26 mouse cellular contexts compared by ENCODE assay signal in the genomic region with DNA sequence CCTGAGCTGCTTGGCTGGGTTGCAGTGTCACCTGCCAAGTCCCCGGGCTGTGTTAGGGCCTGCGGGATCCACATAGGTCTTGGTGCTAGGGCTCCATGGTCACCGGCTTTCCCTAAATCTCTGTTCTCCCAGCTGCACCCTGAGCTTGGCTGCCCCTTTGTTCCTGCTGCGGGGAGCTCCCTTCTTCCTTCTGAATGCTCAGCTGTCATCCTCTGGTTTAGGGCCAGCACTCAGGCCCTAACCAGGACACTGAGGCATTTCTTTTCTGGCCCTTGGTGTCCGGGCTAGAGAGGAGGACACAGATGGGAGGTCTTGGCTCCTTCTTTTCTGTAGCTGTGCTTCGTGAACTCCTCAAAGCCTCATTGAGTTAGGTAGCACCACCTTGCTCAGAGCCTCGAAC. TPM values are rescaled to one million over a fixed set of nuclear protein-coding genes. Genes with fewer than 3 reads are reported as not detected.
DNase-seq lines count a peak whose midpoint lies in the region; ATAC-seq lines count a peak whose summit lies in the region.
"Had no signal": no experiment of that assay in that cellular context is flagged by ENCODE, and none has a peak within 500 bp of the region (broad histone marks: within the 10 kb centered on the region; RNA-seq: fewer than 3 reads in every experiment).

No protein-coding gene starts in this region.

- no peak overlapping the region for H3K4me3 ChIP-seq in kidney, embryonic 15.5 days (replicated peaks)
- H3K4me3 ChIP-seq in intestine, embryonic 15.5 days (replicated peaks): peak overlapping the region; percentile 44
- H3K4me3 ChIP-seq in stomach, embryonic 14.5 days (ENCODE audit: low read depth, low read length): no peak overlapping the region
- H3K4me3 ChIP-seq: forebrain, embryonic 12.5 days; hindbrain, embryonic 12.5 days; limb, embryonic 12.5 days; liver, embryonic 12.5 days; midbrain, embryonic 13.5 days had no signal

- no peak for ATAC-seq in kidney, embryonic 15.5 days (replicated peaks; ENCODE audit: low FRiP score)
- no peak for ATAC-seq in intestine, embryonic 15.5 days
- ATAC-seq in stomach, embryonic 14.5 days (ENCODE audit: insufficient number of reproducible peaks, insufficient read depth, low FRiP score, low read depth): no peak
- ATAC-seq: CD4-positive, CD25-positive, alpha-beta regulatory T cell, adult 4 months; forebrain, postnatal 0 days; hindbrain, postnatal 0 days; liver, embryonic 12.5 days; liver, postnatal 0 days; midbrain, embryonic 13.5 days had no signal

- peaks cover 39% of the 10 kb centered on the region for H3K27me3 ChIP-seq in kidney, embryonic 15.5 days
- peaks cover 9% of the 10 kb centered on the region for H3K27me3 ChIP-seq in intestine, embryonic 15.5 days (replicated peaks)
- peaks cover 17% of the 10 kb centered on the region; the same call in 1 of the 2 replicates for H3K27me3 ChIP-seq in stomach, embryonic 14.5 days (ENCODE audit: control insufficient read depth, insufficient read depth, low read length)

- H3K4me2 ChIP-seq in kidney, embryonic 15.5 days: no peak overlapping the region
- peak overlapping the region; percentile 89 for H3K4me2 ChIP-seq in intestine, embryonic 15.5 days (replicated peaks)
- peak overlapping the region; percentile 97 for H3K4me2 ChIP-seq in stomach, embryonic 14.5 days (replicated peaks; ENCODE audit: low read depth, low read length)
- H3K4me2 ChIP-seq: forebrain, embryonic 12.5 days; hindbrain, embryonic 12.5 days; limb, embryonic 12.5 days; liver, embryonic 12.5 days; midbrain, embryonic 13.5 days had no signal

- H3K9me3 ChIP-seq in kidney, embryonic 15.5 days (replicated peaks): no peaks in the 10 kb centered on the region
- H3K9me3 ChIP-seq in intestine, embryonic 15.5 days: no peaks in the 10 kb centered on the region
- no peaks in the 10 kb centered on the region for H3K9me3 ChIP-seq in stomach, embryonic 14.5 days (ENCODE audit: control insufficient read depth, low read depth, low read length)
- H3K9me3 ChIP-seq: forebrain, embryonic 12.5 days; hindbrain, embryonic 12.5 days; limb, embryonic 12.5 days; liver, embryonic 12.5 days; midbrain, embryonic 13.5 days had no signal

- no peak overlapping the region for H3K9ac ChIP-seq in kidney, embryonic 15.5 days
- peak overlapping the region; percentile 50 for H3K9ac ChIP-seq in intestine, embryonic 15.5 days
- H3K9ac ChIP-seq in stomach, embryonic 14.5 days (replicated peaks; ENCODE audit: low read depth, low read length): no peak overlapping the region
- H3K9ac ChIP-seq: forebrain, embryonic 12.5 days; forebrain, postnatal 0 days; hindbrain, embryonic 12.5 days; limb, embryonic 12.5 days; liver, embryonic 12.5 days; liver, postnatal 0 days; midbrain, embryonic 13.5 days had no signal

- H3K4me1 ChIP-seq in kidney, embryonic 15.5 days: peaks cover 52% of the 10 kb centered on the region
- H3K4me1 ChIP-seq in intestine, embryonic 15.5 days (replicated peaks): peaks cover 10% of the 10 kb centered on the region
- H3K4me1 ChIP-seq in stomach, embryonic 14.5 days (ENCODE audit: control insufficient read depth, insufficient read depth, low read length): peaks cover 10% of the 10 kb centered on the region; the same call in 1 of the 2 replicates

- peak overlapping the region; percentile 57; the same call in 1 of the 2 replicates for H3K27ac ChIP-seq in kidney, embryonic 15.5 days
- H3K27ac ChIP-seq in intestine, embryonic 15.5 days: peak overlapping the region; percentile 94
- no peak overlapping the region for H3K27ac ChIP-seq in stomach, embryonic 14.5 days (ENCODE audit: low read length)
- H3K27ac ChIP-seq: forebrain, embryonic 12.5 days; hindbrain, embryonic 12.5 days; hindbrain, postnatal 0 days; limb, embryonic 12.5 days; liver, embryonic 12.5 days; macrophage; midbrain, embryonic 13.5 days had no signal

- WGBS in kidney, embryonic 15.5 days: 83% methylated on average over 7 of the region's 7 CpGs
- 57% methylated on average over 7 of the region's 7 CpGs for WGBS in intestine, embryonic 15.5 days
- 75% methylated on average over 7 of the region's 7 CpGs for WGBS in stomach, embryonic 14.5 days

- DNase-seq in kidney, adult 11 months: no peak
- DNase-seq in ovary, postnatal 10 days (ENCODE audit: low spot score): no peak
- no peak for DNase-seq in right cerebral cortex, adult 2 months (ENCODE audit: low spot score in 2 of 2)
- no peak for DNase-seq in urinary bladder, postnatal 10 days (ENCODE audit: low spot score)
- DNase-seq: adrenal gland, postnatal 25 days; cerebellum, adult 18-20 months; forebrain, postnatal 0 days; gastrocnemius, postnatal 10 days; heart, postnatal 36 days; layer of hippocampus, adult 9-11 months; liver, postnatal 0 days; retina, postnatal 1 day; right cerebral cortex, postnatal 25 days; thymus, adult 18-20 months; thymus, postnatal 25 days had no signal

- no peaks in the 10 kb centered on the region for H3K36me3 ChIP-seq in kidney, embryonic 15.5 days
- H3K36me3 ChIP-seq in intestine, embryonic 15.5 days: no peaks in the 10 kb centered on the region
- no peaks in the 10 kb centered on the region for H3K36me3 ChIP-seq in stomach, embryonic 14.5 days (ENCODE audit: control insufficient read depth, insufficient read depth, low read length)
- H3K36me3 ChIP-seq: forebrain, embryonic 12.5 days; hindbrain, embryonic 12.5 days; limb, embryonic 12.5 days; liver, embryonic 12.5 days; midbrain, embryonic 13.5 days had no signal

RNA-seq across cellular contexts. Expression of a gene that starts 3.4 kb away (rescaled TPM):
- 21.7 and 22.1 TPM in 2 replicates for polyA plus RNA-seq in kidney, embryonic 15.5 days (2015; fragmentation: Nextera tagmentation; extraction: Ambion mirVana)
- 179 and 196 TPM in 2 replicates for polyA plus RNA-seq in intestine, embryonic 15.5 days (2015; fragmentation: Nextera tagmentation; extraction: Ambion mirVana)
- polyA plus RNA-seq in stomach, embryonic 14.5 days (2014; fragmentation: Nextera tagmentation; extraction: Ambion mirVana): 58.2 and 60.5 TPM in 2 replicates

RNA-seq across cellular contexts. Expression of a gene that starts 14.4 kb away (rescaled TPM):
- 22.2 and 39.9 TPM in 2 replicates for polyA plus RNA-seq in kidney, embryonic 15.5 days (2015; fragmentation: Nextera tagmentation; extraction: Ambion mirVana)
- polyA plus RNA-seq in intestine, embryonic 15.5 days (2015; fragmentation: Nextera tagmentation; extraction: Ambion mirVana): 16.4 and 17.4 TPM in 2 replicates
- polyA plus RNA-seq in stomach, embryonic 14.5 days (2014; fragmentation: Nextera tagmentation; extraction: Ambion mirVana): 10.4 and 14.6 TPM in 2 replicates
- polyA plus RNA-seq: macrophage had no signal

RNA-seq across cellular contexts. Expression of a gene that starts 42.5 kb away (rescaled TPM):
- polyA plus RNA-seq in kidney, embryonic 15.5 days (2015; fragmentation: Nextera tagmentation; extraction: Ambion mirVana): 36.1 and 56.2 TPM in 2 replicates
- polyA plus RNA-seq in intestine, embryonic 15.5 days (2015; fragmentation: Nextera tagmentation; extraction: Ambion mirVana): 5.4 and 8.3 TPM in 2 replicates
- 1.9 and 3.2 TPM in 2 replicates for polyA plus RNA-seq in stomach, embryonic 14.5 days (2014; fragmentation: Nextera tagmentation; extraction: Ambion mirVana)
- polyA plus RNA-seq: CD4-positive, CD25-positive, alpha-beta regulatory T cell, adult 4 months; macrophage had no signal

RNA-seq across cellular contexts. Expression of a gene that starts 55.9 kb away (rescaled TPM):
- polyA plus RNA-seq in kidney, embryonic 15.5 days (2015; fragmentation: Nextera tagmentation; extraction: Ambion mirVana): 79.5 and 86.2 TPM in 2 replicates
- 44.5 and 44.6 TPM in 2 replicates for polyA plus RNA-seq in intestine, embryonic 15.5 days (2015; fragmentation: Nextera tagmentation; extraction: Ambion mirVana)
- 82.1 and 86.8 TPM in 2 replicates for polyA plus RNA-seq in stomach, embryonic 14.5 days (2014; fragmentation: Nextera tagmentation; extraction: Ambion mirVana)
